Mouse (Mus musculus) stomach, postnatal 0 days (tissue): ENCODE measurements around the gene Fgfr2. TPM values are rescaled to one million over a fixed set of nuclear protein-coding genes. Genes with fewer than 3 reads are reported as not detected.

Experiments used
- ATAC-seq: fragments of 200-750 bp; cut with Nextera tagmentation; 2 replicates; pipeline ENCODE4 v1.8.0; 2017; ENCODE audit not compliant: low FRiP score, low TSS enrichment
- DNase-seq: peaks from one replicate; pipeline ENCODE4 v3.0.0-alpha.2; 2016; ENCODE audit warnings: low spot score
- H3K27ac ChIP-seq: fragments of 300-500 bp; sonication (generic); replicated peaks from 2 replicates; pipeline ENCODE4 v1.5.1; 2014; ENCODE audit warnings: mild to moderate bottlenecking, control low read depth
- H3K27me3 ChIP-seq: fragments of 300-500 bp; sonication (generic); 2 replicates; pipeline ENCODE4 v1.6.1; 2014; ENCODE audit warnings: low read length; ENCODE audit not compliant: control insufficient read depth, insufficient read depth
- H3K36me3 ChIP-seq: fragments of 300-500 bp; sonication (generic); 2 replicates; pipeline ENCODE4 v1.6.1; 2014; ENCODE audit warnings: low read length, mixed read lengths; ENCODE audit not compliant: control insufficient read depth, insufficient read depth
- H3K4me1 ChIP-seq: fragments of 300-500 bp; sonication (generic); replicated peaks from 2 replicates; pipeline ENCODE4 v1.6.1; 2014; ENCODE audit warnings: antibody characterized with exemption; ENCODE audit not compliant: control insufficient read depth, insufficient read depth
- H3K4me2 ChIP-seq: fragments of 300-500 bp; sonication (generic); replicated peaks from 2 replicates; pipeline ENCODE4 v1.6.1; 2014; ENCODE audit warnings: low read depth, mild to moderate bottlenecking, control low read depth, moderate library complexity
- H3K4me3 ChIP-seq: fragments of 300-500 bp; sonication (generic); 2 replicates; pipeline ENCODE4 v1.5.1; 2014; ENCODE audit warnings: low read depth, low read length, control low read depth
- H3K9ac ChIP-seq: fragments of 300-500 bp; sonication (generic); 2 replicates; pipeline ENCODE4 v1.6.1; 2014; ENCODE audit warnings: mild to moderate bottlenecking, low read length, control low read depth, mixed read lengths
- H3K9me3 ChIP-seq: fragments of 300-500 bp; sonication (generic); 2 replicates; pipeline ENCODE4 v1.6.1; 2016; ENCODE audit warnings: low read length; ENCODE audit not compliant: control insufficient read depth
- CTCF ChIP-seq: IDR thresholded peaks from 2 replicates; pipeline ENCODE4 v1.5.1; 2016; ENCODE audit warnings: antibody characterized with exemption, low read depth, mild to moderate bottlenecking, moderate library complexity
- EP300 ChIP-seq: optimal IDR thresholded peaks from 2 replicates; pipeline ENCODE3; 2016; ENCODE audit warnings: antibody characterized with exemption
- WGBS: fragments of 180-500 bp; shearing (Covaris S2); extraction: QIAGEN DNeasy Blood & Tissue Kit; methylation state at CpG from one replicate; pipeline ENCODE4 v1.1.7; 2014; 5-methylcytosine and 5-hydroxymethylcytosine counted together
- polyA plus RNA-seq: library from polyadenylated mRNA; unstranded; fragments of >200 nt; fragmentation: Nextera tagmentation; extraction: Ambion mirVana; gene quantifications from 2 replicates; pipeline ENCODE4 v1.2.1, GENCODE M21; 2015

Gene Fgfr2
- polyA plus RNA-seq, 1 experiment from 2014 or later, result 60.8 TPM

- no peak overlapping the region for H3K4me3 ChIP-seq
- WGBS, result 94% methylated on average over 10 of the region's 10 CpGs
- no peak for ATAC-seq
- H3K4me2 ChIP-seq, result no peak overlapping the region
- no peaks in the 10 kb centered on the region for H3K27me3 ChIP-seq
- no peaks in the 10 kb centered on the region for H3K36me3 ChIP-seq
- no peak overlapping the region for H3K9ac ChIP-seq
- no peaks in the 10 kb centered on the region for H3K4me1 ChIP-seq
- H3K27ac ChIP-seq, result no peak overlapping the region
- no peaks in the 10 kb centered on the region for H3K9me3 ChIP-seq
- DNase-seq, result no peak
- no peak for TF ChIP-seq CTCF
- TF ChIP-seq EP300, result no peak
Observed at GRCm38 (mm10) chr7:130815601-130816000, 2307.5 kb downstream of the Fgfr2 start.

- H3K4me2 ChIP-seq, result no peak overlapping the region
Observed at GRCm38 (mm10) chr7:130812407-130812806, 2310.7 kb downstream of the Fgfr2 start.

DNA sequence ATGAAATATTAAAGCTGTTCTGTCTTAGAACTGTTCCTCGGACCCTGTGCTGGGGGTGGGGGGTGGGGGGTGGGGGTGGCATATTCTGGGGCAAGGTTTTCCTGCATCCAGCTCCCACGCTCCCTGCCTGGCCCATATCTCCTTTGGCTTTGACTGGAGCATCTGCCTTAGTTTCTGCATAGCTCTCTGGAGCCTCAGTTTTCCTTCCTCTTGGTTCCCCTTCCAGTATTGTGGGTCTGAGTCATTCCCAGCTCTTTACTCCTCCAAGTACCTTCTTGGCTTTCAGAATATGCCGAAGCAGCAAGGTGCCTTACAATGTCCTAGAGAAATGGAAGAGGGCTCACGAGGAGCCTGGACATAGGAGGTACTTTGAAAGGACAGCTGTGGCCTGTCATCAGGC lies 2312.9 kb downstream of the Fgfr2 start:
- Histone ChIP-seq H3K9me3 (no peaks in the 10 kb centered on the region), H3K27me3 (no peaks in the 10 kb centered on the region), H3K4me1 (peaks cover 4% of the 10 kb centered on the region; the same call in 1 of the 2 replicates), H3K4me3 (no peak overlapping the region), H3K4me2 (no peak overlapping the region), H3K36me3 (no peaks in the 10 kb centered on the region), H3K9ac (no peak overlapping the region), H3K27ac (no peak overlapping the region)
- DNase-seq, result no peak
- WGBS, result 67% methylated on average over 4 of the region's 4 CpGs
- no peak for ATAC-seq
- TF ChIP-seq EP300, result no peak
- TF ChIP-seq CTCF, result no peak

More at GRCm38 (mm10) chr7:130812407-130812806, 2310.7 kb downstream of the Fgfr2 start:
- no peak for TF ChIP-seq CTCF
- no peak for TF ChIP-seq EP300
- peaks cover 4% of the 10 kb centered on the region; the same call in 1 of the 2 replicates for H3K4me1 ChIP-seq
- no peak overlapping the region for H3K4me3 ChIP-seq
- H3K27me3 ChIP-seq, result no peaks in the 10 kb centered on the region
- DNase-seq (no peak), ATAC-seq (no peak)
- H3K36me3 ChIP-seq, result no peaks in the 10 kb centered on the region
- no peak overlapping the region for H3K9ac ChIP-seq
- WGBS, result 45% methylated on average over 16 of the region's 16 CpGs
- no peaks in the 10 kb centered on the region for H3K9me3 ChIP-seq
- H3K27ac ChIP-seq, result no peak overlapping the region

GRCm38 (mm10) chr7:130808694-130809093 lies 2314.5 kb downstream of the Fgfr2 start:
- 9% methylated on average over 6 of the region's 6 CpGs for WGBS
- ATAC-seq, result no peak
- DNase-seq, result no peak
- Histone ChIP-seq H3K9ac (no peak overlapping the region), H3K36me3 (no peaks in the 10 kb centered on the region), H3K27ac (no peak overlapping the region), H3K4me1 (peaks cover 4% of the 10 kb centered on the region; the same call in 1 of the 2 replicates), H3K27me3 (no peaks in the 10 kb centered on the region), H3K4me2 (no peak overlapping the region), H3K9me3 (no peaks in the 10 kb centered on the region), H3K4me3 (no peak overlapping the region)
- TF ChIP-seq EP300, result no peak
- no peak for TF ChIP-seq CTCF

- Histone ChIP-seq H3K27ac (no peak overlapping the region; the same call in 1 of the 2 replicates), H3K4me3 (no peak overlapping the region), H3K9ac (no peak overlapping the region), H3K36me3 (no peaks in the 10 kb centered on the region), H3K27me3 (no peaks in the 10 kb centered on the region), H3K4me1 (peaks cover 4% of the 10 kb centered on the region; the same call in 1 of the 2 replicates), H3K4me2 (no peak overlapping the region), H3K9me3 (no peaks in the 10 kb centered on the region)
- DNase-seq (peak; percentile 53), ATAC-seq (peak; percentile 90)
- TF ChIP-seq EP300, result no peak
- TF ChIP-seq CTCF, result no peak
- WGBS, result 21% methylated on average over 8 of the region's 8 CpGs
Observed at GRCm38 (mm10) chr7:130807749-130808148, 2315.4 kb downstream of the Fgfr2 start.

- Histone ChIP-seq H3K27ac (no peak overlapping the region), H3K27me3 (no peaks in the 10 kb centered on the region), H3K4me1 (peaks cover 4% of the 10 kb centered on the region; the same call in 1 of the 2 replicates), H3K4me2 (no peak overlapping the region), H3K9ac (no peak overlapping the region), H3K36me3 (no peaks in the 10 kb centered on the region), H3K4me3 (no peak overlapping the region), H3K9me3 (no peaks in the 10 kb centered on the region)
- ATAC-seq (no peak), DNase-seq (no peak)
- WGBS, result 81% methylated on average over 5 of the region's 5 CpGs
- TF ChIP-seq CTCF (no peak), EP300 (no peak)
Observed at GRCm38 (mm10) chr7:130804991-130805390, 2318.2 kb downstream of the Fgfr2 start.
